Mouse (Mus musculus) ES-Bruce4 (cell line): Measurements from ENCODE around the gene Adprh.

Experiments used
- CTCF ChIP-seq: IDR thresholded peaks from one replicate; pipeline ENCODE4 v1.8.1; 2011; ENCODE audit warnings: low read depth, low read length
- EP300 ChIP-seq: IDR thresholded peaks from 2 replicates; pipeline ENCODE4 v1.6.1; 2011; ENCODE audit warnings: low read depth, low read length; ENCODE audit not compliant: insufficient read depth
- POLR2A ChIP-seq: IDR thresholded peaks from one replicate; pipeline ENCODE4 v1.8.1; 2011; ENCODE audit warnings: low read length; ENCODE audit not compliant: insufficient read depth

DNA sequence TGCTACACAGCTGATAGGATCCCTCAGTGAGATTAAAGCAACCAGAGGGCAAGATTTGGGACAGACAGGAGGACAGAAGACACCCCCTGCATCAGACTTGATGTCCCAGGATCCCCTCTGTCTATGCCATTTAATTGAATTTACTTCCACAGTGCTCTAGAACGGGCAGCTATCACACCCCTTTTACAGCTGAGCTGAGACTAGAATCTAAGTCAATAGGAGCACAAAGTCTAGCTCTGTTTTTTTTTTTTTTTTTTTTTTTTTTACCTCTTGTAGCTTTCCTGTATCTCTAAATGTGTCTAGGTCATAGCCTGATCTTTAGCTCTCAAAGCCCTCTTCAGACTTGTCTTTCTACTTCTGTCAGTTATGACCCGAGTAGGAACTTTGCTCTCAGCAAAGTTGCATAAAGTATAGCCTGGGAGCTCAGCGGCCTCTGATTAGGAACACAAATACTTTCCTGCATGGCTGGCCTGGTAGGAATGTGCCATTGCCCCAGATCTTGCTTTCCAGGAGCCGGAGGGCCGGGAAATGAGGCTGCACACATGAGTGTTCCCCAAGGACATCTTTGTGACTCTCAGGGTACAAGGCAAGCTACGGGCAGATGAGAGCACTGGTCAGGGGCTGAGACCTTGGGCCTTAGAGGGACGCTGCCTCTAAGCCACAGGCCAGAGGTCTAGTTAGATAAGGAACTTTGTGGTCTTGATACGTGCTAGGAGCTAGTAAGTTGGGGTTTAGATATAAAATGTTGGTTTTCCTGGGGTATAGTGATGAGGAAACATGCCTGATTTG lies 15.6 kb upstream of the Adprh start:
- TF ChIP-seq CTCF (no peak), EP300 (no peak), POLR2A (no peak)
